Mouse (Mus musculus) cerebellum, adult 2 months (tissue): ENCODE data around the gene Cntrob.

ENCODE experiments used
- CTCF ChIP-seq: fragments of 200-500 bp; IDR thresholded peaks from 2 replicates; pipeline ENCODE4 v1.5.1; 2011; ENCODE audit warnings: low read depth, mild to moderate bottlenecking, control low read depth, low read length, moderate library complexity, borderline replicate concordance; ENCODE audit not compliant: insufficient read depth
- POLR2A ChIP-seq: fragments of 200-500 bp; IDR thresholded peaks from 2 replicates; pipeline ENCODE4 v1.6.1; 2011; ENCODE audit warnings: low read length, control low read depth, borderline replicate concordance; ENCODE audit not compliant: insufficient read depth

GRCm38 (mm10) chr11:69297799-69298198 lies 25.8 kb downstream of the Cntrob start:
- TF ChIP-seq CTCF (no peak), POLR2A (no peak)
